Mouse (Mus musculus) heart, embryonic 11.5 days (tissue): ENCODE results near the gene Prss33. TPM values are rescaled to one million over a fixed set of nuclear protein-coding genes. Genes with fewer than 3 reads are reported as not detected.
"Not testable (repeated sequence)": the region's sequence is repeated elsewhere in the genome, so short reads cannot be mapped to it uniquely, and the experiment has no call there.

Experiments
- ATAC-seq: fragments of 200-750 bp; cut with Nextera tagmentation; replicated peaks from 2 replicates; pipeline ENCODE4 v1.8.0; 2017; ENCODE audit warnings: moderate library complexity; ENCODE audit not compliant: insufficient number of reproducible peaks, low FRiP score, low TSS enrichment
- H3K27ac ChIP-seq: fragments of 300-500 bp; sonication (generic); 2 replicates; pipeline ENCODE4 v1.5.1; 2014; ENCODE audit warnings: mild to moderate bottlenecking, low read depth, low read length
- H3K27me3 ChIP-seq: fragments of 300-500 bp; sonication (generic); 2 replicates; pipeline ENCODE4 v1.6.1; 2014; ENCODE audit warnings: mild to moderate bottlenecking, low read length, mixed read lengths; ENCODE audit not compliant: control insufficient read depth, insufficient read depth
- H3K36me3 ChIP-seq: fragments of 300-500 bp; sonication (generic); 2 replicates; pipeline ENCODE4 v1.6.1; 2014; ENCODE audit warnings: mild to moderate bottlenecking, low read length, moderate library complexity, mixed read lengths; ENCODE audit not compliant: control insufficient read depth, insufficient read depth
- H3K4me1 ChIP-seq: fragments of 300-500 bp; sonication (generic); 2 replicates; pipeline ENCODE4 v1.6.1; 2014; ENCODE audit warnings: low read length; ENCODE audit not compliant: control insufficient read depth, insufficient read depth
- H3K4me2 ChIP-seq: fragments of 300-500 bp; sonication (generic); 2 replicates; pipeline ENCODE4 v1.6.1; 2014; ENCODE audit warnings: mild to moderate bottlenecking, moderate library complexity
- H3K4me3 ChIP-seq: fragments of 300-500 bp; sonication (generic); 2 replicates; pipeline ENCODE4 v1.5.1; 2014; ENCODE audit warnings: low read depth, low read length
- H3K9ac ChIP-seq: fragments of 300-500 bp; sonication (generic); 2 replicates; pipeline ENCODE4 v1.6.1; 2014; ENCODE audit warnings: mild to moderate bottlenecking, low read depth, low read length, moderate library complexity
- H3K9me3 ChIP-seq: fragments of 300-500 bp; sonication (generic); replicated peaks from 2 replicates; pipeline ENCODE4 v1.6.1; 2016; ENCODE audit warnings: low read length; ENCODE audit not compliant: control insufficient read depth
- WGBS: fragments of 180-500 bp; shearing (Covaris S2); extraction: QIAGEN DNeasy Blood & Tissue Kit; methylation state at CpG from one replicate; pipeline ENCODE4 v1.1.7; 2014; ENCODE audit not compliant: insufficient replicate concordance; 5-methylcytosine and 5-hydroxymethylcytosine counted together
- polyA plus RNA-seq: library from polyadenylated mRNA; unstranded; fragments of >200 nt; fragmentation: Nextera tagmentation; extraction: Ambion mirVana; gene quantifications from 2 replicates; pipeline ENCODE4 v1.2.1, GENCODE M21; 2014

Gene Prss33
- polyA plus RNA-seq, result not detected in 2 replicates

DNA sequence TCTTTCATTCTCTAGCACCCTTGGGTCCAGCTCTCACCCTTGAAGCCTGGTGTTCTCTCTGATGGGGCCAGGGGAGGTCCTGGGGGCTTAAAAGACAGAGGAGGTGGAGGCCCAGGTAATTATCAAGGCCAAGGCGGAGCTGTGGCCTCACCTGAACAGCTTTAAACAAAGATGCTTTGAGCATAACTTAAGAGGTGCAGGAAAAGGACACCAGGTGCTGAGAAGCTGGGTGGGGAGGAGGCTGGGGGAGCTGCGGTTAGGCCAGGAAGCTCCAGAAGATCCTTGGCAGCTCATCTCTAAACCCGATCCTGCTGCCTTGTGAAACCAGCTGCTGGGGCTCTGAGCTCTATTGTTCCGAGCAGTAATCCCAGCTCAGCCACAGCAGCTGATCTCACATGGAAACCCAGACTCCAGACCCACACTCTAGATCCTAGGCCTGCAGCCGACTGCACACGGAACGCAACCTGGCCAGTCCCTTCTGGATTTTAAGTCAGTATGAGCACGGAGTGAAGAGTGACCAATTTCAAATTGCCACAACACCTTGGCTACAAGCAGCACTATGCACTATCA is at the start of gene Prss33:
Gene Prss33 (minus strand): TSS at position 51 of the 570 bp plus-strand sequence.
- Histone ChIP-seq H3K4me3 (no peak within 1 kb of the TSS), H3K4me1 (no peaks in the 10 kb centered on the region)

DNA sequence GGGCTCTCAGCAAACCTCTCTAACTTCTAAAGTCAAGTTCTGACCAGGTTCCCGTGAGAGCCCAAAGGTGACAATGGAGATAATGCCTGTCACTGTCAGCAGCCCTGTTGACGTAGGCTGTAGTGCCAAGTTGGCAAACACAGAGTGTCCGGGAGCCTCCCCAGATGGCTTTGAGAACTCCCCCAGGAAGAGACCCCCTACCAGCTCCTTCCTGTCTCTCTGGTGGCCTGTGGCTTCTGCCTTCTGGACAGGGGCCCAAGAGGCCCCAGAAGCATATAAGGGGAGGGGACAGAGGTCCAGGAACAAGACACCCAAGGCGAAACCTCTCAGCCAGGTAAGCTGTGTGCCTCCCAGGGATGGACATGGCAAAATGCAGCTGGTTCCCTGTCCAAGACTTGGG is 44.7 kb upstream of the Prss33 start, which contains the start of the genes Dcpp1 and Dcpp2:
Gene Dcpp1 (plus strand): TSS at position 301 of the 400 bp plus-strand sequence.
Gene Dcpp2 (plus strand): TSS at position 305 of the 400 bp plus-strand sequence.
- not testable (repeated sequence) for H3K9me3 ChIP-seq, ATAC-seq, H3K36me3 ChIP-seq, H3K27ac ChIP-seq, H3K27me3 ChIP-seq, H3K9ac ChIP-seq, H3K4me1 ChIP-seq, H3K4me2 ChIP-seq, H3K4me3 ChIP-seq
- WGBS, result 42% methylated on average over 4 of the region's 4 CpGs

More for the DNA sequence above, at the start of gene Prss33:
- Histone ChIP-seq H3K27me3 (peaks cover 20% of the 10 kb centered on the region), H3K4me2 (no peak within 1 kb of the TSS), H3K9ac (no peak within 1 kb of the TSS), H3K9me3 (no peaks in the 10 kb centered on the region), H3K36me3 (no peaks in the 10 kb centered on the region), H3K27ac (no peak within 1 kb of the TSS)
- no peak for ATAC-seq
- WGBS, result 71% methylated on average over 8 of the region's 8 CpGs

DNA sequence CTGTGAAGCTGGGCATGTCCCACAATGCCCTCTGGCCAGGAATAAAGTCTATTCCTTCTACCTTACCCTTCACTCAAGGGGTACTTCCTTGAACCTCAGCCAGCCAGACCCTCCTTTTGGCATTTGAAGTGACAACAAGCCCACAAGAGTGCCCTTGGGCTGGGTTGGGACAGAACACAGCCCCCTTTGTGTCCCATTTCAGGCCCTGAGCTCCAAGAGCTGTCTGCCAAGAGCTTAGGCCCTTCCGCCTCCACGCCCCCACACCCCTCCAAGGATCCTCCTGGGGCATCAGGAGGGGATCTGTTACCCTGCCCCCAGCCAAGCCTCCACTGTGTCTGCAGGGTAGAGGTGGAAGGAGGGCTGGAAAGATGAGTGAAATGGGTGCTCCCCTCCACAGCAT is 41.3 kb upstream of the Prss33 start:
- Histone ChIP-seq H3K36me3 (no peaks in the 10 kb centered on the region), H3K27me3 (no peaks in the 10 kb centered on the region), H3K4me1 (no peaks in the 10 kb centered on the region), H3K4me3 (no peak overlapping the region), H3K9ac (no peak overlapping the region), H3K9me3 (no peaks in the 10 kb centered on the region), H3K4me2 (no peak overlapping the region), H3K27ac (no peak overlapping the region)
- no peak for ATAC-seq
- 72% methylated on average over 2 of the region's 2 CpGs for WGBS

DNA sequence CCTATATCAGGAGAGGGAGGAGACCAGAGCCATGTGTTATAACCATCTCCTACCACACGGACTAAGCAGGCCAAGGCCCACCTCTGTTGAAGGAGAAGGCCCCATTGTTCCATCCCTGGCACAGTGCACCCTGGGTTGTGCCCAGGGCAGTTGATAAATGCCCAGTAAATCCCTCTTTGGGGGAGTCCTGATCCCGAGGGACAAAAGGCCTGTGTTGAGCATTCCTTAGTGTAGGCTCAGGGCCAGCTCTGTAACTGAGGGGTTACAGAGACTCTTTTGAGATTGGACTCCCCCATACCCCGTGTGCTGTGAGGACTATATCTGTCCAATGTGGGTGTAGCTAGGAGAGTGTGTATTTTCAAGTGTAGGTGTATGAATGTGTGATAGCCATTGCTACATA is 40.9 kb upstream of the Prss33 start:
- no peak overlapping the region for H3K4me2 ChIP-seq
- no peaks in the 10 kb centered on the region for H3K27me3 ChIP-seq
- no peak overlapping the region for H3K4me3 ChIP-seq
- no peaks in the 10 kb centered on the region for H3K4me1 ChIP-seq
- 60% methylated on average over 3 of the region's 3 CpGs for WGBS
- H3K27ac ChIP-seq, result no peak overlapping the region
- no peaks in the 10 kb centered on the region for H3K36me3 ChIP-seq
- H3K9ac ChIP-seq, result no peak overlapping the region
- ATAC-seq, result no peak
- H3K9me3 ChIP-seq, result no peaks in the 10 kb centered on the region

DNA sequence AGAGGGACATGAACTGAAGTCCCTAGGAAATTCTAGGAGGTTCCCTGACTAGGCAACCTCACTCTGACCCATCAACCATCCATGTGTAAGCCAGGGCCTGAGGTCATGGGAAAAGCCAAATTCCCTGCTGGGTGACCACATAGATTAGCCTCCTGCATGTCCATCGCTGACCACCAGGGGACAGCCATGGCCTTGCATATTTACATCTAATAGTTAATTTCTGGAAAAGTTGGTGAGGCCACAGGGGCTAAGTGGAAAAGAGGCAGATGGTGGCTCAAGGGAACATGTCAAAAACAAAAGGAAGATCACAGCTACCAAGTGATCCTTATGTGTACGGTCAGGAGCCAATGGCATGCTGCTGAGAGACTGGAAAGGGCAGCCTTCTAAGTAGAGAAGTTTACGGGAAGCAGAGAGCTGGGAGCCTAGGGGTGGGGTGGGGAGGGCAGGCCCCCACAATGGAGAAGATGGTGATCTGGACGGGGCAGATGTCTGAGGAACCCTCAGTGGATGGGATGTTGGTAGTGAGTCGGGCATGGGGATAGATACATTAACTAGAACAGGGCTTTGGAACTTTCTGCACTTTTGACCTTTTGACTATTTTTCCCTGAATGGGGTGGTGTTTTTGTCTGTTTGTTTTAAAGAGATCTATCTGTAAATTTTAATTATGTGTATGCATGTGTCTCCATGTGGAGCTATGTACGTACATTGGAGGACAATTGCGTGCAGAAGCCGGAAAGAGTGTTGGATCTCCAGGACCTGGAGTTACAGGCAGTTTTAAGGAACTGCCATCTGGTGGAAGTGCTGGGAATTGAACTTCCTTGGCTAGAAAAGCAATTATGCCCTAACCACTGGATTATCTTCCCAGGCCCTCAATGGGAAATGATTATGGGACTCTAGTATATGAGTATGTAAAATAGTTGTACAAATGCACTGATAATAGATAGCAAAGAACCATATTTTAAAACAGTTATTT is 38.3 kb upstream of the Prss33 start:
- Histone ChIP-seq H3K9me3 (no peaks in the 10 kb centered on the region), H3K4me1 (no peaks in the 10 kb centered on the region), H3K4me3 (no peak overlapping the region), H3K9ac (no peak overlapping the region), H3K27ac (no peak overlapping the region), H3K36me3 (no peaks in the 10 kb centered on the region), H3K4me2 (no peak overlapping the region), H3K27me3 (no peaks in the 10 kb centered on the region)
- WGBS, result 45% methylated on average over 8 of the region's 8 CpGs
- no peak for ATAC-seq

DNA sequence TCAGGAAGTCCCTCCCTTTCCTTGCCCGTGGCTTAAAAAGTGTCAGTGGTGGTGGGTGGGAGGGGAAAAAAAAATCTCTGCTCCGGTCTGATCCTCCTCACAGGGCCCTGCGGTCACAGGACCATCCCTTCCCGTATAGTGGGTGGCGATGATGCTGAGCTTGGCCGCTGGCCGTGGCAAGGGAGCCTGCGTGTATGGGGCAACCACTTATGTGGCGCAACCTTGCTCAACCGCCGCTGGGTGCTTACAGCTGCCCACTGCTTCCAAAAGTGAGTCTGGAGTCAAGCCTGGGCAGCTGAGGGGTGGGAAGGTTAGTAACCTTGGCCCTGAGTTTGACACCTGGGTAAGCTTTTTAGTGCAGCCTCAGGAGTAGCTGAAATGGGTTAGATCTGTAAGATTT is 32.7 kb upstream of the Prss33 start:
- Histone ChIP-seq H3K36me3 (no peaks in the 10 kb centered on the region), H3K9me3 (no peaks in the 10 kb centered on the region), H3K27me3 (no peaks in the 10 kb centered on the region), H3K4me1 (no peaks in the 10 kb centered on the region), H3K27ac (no peak overlapping the region), H3K4me2 (no peak overlapping the region), H3K4me3 (no peak overlapping the region), H3K9ac (no peak overlapping the region)
- ATAC-seq, result no peak
- 79% methylated on average over 11 of the region's 11 CpGs for WGBS

DNA sequence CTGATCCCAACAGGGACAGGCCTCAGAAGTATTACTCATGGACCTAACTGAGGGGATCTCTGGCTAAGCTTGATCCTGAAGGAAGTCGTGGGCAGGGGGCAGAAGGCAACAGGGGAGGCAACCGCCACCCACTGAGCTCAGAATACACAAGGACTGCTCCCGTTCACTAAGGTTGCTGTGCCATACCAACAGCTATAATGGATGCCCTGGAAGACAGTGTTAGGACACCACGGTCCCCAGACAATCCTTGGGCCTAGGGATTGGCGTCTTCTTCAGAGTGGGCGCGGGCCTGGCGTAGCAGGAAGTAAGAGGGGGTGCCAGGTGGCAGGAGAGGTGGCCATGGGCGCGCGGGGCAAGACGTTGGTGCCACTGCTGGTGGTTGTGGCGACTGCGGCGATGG is 31.9 kb upstream of the Prss33 start, which contains the start of gene Prss21:
Gene Prss21 (plus strand): TSS at position 301 of the 400 bp plus-strand sequence.
- H3K4me2 ChIP-seq, result no peak within 1 kb of the TSS
- no peaks in the 10 kb centered on the region for H3K27me3 ChIP-seq
- H3K4me3 ChIP-seq, result no peak within 1 kb of the TSS
- no peak for ATAC-seq
- H3K27ac ChIP-seq, result no peak within 1 kb of the TSS
- no peak within 1 kb of the TSS for H3K9ac ChIP-seq
- WGBS, result 77% methylated on average over 15 of the region's 15 CpGs
- no peaks in the 10 kb centered on the region for H3K4me1 ChIP-seq
- H3K36me3 ChIP-seq, result no peaks in the 10 kb centered on the region
- H3K9me3 ChIP-seq, result no peaks in the 10 kb centered on the region

DNA sequence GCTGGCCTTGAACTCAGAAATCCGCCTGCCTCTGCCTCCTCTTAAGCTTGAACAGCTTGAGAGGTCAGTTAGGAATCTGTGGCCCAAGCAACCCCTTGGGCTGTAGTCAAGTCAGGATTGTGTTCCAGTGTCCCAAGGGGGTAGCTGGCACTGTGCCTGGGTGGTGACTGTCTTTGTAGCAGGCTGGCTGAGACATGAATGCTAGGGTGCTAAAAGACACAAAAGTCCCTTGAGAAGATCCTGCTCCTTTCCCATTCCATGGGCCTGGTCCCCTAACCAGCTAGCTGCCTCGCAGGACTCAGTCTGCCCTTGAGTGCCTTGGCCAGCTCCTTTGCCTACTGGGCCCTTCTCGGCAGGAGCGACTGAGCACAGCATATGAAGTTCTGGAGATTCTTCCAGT is 27.1 kb upstream of the Prss33 start:
- H3K4me2 ChIP-seq, result no peak overlapping the region
- no peak for ATAC-seq
- no peaks in the 10 kb centered on the region for H3K9me3 ChIP-seq
- peaks cover 4% of the 10 kb centered on the region; the same call in 1 of the 2 replicates for H3K27me3 ChIP-seq
- no peak overlapping the region for H3K27ac ChIP-seq
- no peaks in the 10 kb centered on the region for H3K36me3 ChIP-seq
- H3K4me3 ChIP-seq, result no peak overlapping the region
- H3K4me1 ChIP-seq, result no peaks in the 10 kb centered on the region
- WGBS, result 81% methylated on average over 4 of the region's 4 CpGs
- no peak overlapping the region for H3K9ac ChIP-seq
